Mouse (Mus musculus): ENCODE results near the gene Piezo1.

DNA sequence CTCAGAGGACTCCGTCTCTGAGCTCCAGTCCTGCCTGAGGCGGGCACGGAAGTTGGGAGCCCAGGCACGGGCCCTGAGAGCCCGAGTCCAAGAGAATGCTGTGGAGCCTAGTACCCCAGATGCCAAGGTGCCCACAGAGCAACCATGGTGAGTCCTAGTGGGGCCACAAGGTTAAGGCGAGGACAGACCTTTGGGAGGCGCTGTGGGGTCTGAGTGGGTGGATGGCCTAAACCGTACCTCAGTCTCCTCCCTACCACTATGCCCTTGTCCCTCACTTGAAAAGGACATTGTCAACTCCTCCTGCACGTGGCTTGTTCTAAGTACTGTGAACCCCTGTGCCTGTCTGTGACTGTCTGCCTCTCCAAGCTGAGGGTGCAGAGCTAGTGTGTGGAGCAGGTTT lies 18.2 kb upstream of the Piezo1 start:
- no peak for TF ChIP-seq CTCF (IDR thresholded peaks at IDR 0.05; ENCODE audit: low read depth, low read length)
- no peak for TF ChIP-seq POLR2A (IDR thresholded peaks at IDR 0.05; ENCODE audit: extremely low read depth, insufficient read depth, low read length)
